Mouse (Mus musculus) erythroblast, adult 5-6 weeks (primary cell): ENCODE data around the gene Slc36a2. TPM values are rescaled to one million over a fixed set of nuclear protein-coding genes. Genes with fewer than 3 reads are reported as not detected.

Experiments used
- ATAC-seq: replicated peaks from 2 replicates; pipeline ENCODE4 v1.8.0; 2016; ENCODE audit warnings: moderate number of reproducible peaks, mild to moderate bottlenecking, moderate TSS enrichment, inconsistent platforms; ENCODE audit not compliant: poor library complexity, low FRiP score, severe bottlenecking
- total RNA-seq, 2 experiments: library from RNA; stranded (forward) in 1 of 2; stranded (reverse) in 1 of 2; fragments of 150-400 nt in 1 of 2; fragments of 200-764, 138-1000 nt in 1 of 2; gene quantifications; 2 replicates each; pipeline versions ENCODE4 v1.2.3 to v1.2.4; 2015 to 2017; ENCODE audit warnings: low replicate concordance in 2 of 2

Gene Slc36a2
- total RNA-seq (2015; ENCODE audit: low replicate concordance) (not detected in 2 replicates), total RNA-seq (2017; ENCODE audit: low replicate concordance) (0.34 TPM in 1 of 2 replicates, not detected in the other)

DNA sequence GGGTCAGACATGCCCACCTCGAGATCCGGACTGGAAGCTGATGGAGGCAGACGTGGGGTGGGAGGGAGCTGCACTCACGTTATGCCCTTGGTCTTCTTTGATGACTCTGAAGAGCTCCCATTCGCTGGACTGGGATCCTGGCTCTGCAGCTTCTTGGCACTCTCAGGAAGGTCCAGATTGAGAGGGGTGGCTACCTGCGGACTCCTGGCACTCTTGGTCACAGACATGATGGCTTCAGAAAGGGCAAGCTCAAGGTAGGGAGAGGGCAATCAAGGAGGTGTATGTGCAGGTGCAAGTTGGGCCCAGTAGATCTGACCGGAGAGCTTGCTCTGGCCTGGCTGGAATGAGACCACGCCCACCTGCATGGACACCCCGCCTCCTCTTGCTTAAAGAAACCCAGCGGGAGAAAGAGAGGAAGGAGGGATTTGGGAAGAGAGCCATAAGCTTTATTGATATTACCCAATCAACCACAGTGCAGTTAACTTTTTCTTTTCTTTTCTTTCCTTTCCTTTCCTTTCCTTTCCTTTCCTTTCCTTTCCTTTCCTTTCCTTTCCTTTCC is at the start of gene Slc36a2:
Slc36a2 (minus strand) TSS at position 345 of the 559 bp plus-strand sequence.
- ATAC-seq: no peak

DNA sequence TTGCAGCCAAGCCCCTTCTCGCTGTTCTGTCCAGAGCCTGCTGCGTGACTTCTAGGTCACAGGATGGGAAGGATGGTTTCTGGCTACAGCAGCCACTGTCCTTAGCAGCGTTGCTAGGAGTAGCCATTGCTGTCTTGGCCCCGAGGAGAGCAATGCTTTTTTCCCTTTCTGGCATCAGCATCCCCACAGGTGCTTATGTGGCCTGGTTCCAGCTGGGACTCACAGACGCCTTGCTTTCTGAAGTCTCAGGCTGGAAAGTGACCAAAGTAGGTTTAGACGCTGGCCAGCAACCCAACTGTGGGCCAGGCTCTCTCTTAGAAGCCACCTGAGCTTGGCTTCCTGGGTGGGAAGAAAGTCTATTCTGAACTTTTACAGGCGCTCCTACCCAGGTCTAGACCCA is 49.4 kb upstream of the Slc36a2 start:
- ATAC-seq: no peak

DNA sequence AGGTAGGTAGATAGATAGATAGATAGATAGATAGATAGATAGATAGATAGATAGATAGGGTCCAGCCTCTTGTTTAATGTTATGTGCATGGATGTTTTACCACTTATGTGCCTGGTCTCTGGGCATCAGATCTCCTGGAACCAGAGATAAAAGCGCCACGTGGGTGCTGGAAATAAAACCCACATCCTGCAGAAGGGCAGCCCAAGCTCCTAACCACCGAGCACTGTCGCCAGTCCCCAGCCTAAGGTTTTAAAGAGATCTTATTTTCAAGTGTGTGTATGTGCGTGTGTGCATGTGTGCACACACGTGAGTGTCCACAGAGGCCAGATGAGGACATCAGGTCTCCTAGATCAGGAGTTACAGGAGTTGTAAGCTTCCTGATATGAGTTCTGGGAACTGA is 46.2 kb upstream of the Slc36a2 start:
- ATAC-seq: no peak

DNA sequence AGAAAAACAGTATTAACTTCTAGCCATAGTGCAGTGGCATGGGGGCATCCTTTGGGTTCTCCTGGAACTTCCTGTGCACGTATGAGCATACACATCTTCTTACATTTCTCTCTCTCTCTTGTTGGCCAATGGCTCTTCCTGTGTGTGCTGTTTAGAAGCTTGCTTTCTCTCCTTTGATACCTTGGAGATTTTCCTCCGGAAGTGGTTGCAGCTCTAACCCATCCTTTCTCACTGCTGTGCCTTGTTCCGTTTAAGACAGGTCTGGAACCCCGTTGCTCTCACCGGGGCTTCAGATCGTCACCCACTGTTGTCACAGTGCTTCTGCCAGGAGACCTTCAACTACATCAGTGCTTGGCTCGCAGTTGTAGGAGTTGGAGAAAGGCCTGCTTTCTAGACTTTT is 36.4 kb upstream of the Slc36a2 start:
- ATAC-seq: no peak

DNA sequence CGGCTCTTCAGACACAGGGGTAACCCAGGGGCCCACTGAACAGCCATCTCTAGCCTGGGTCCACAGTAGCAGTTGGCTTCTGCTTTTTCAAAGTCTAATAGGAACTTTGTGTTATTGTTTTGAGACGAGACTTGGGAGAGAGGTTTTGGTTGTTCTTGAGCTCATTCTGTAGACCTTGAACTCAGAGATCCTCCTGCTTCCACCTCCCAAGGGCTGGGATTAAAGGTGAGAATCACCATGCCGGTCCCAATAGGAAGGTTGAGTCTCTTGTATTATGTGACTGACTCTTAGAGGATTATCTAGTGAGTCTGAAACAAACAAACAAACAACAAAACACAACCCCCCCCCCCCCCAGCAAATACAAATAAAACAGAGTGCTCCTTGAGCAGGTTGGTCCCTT is 33.6 kb upstream of the Slc36a2 start:
- ATAC-seq: no peak

DNA sequence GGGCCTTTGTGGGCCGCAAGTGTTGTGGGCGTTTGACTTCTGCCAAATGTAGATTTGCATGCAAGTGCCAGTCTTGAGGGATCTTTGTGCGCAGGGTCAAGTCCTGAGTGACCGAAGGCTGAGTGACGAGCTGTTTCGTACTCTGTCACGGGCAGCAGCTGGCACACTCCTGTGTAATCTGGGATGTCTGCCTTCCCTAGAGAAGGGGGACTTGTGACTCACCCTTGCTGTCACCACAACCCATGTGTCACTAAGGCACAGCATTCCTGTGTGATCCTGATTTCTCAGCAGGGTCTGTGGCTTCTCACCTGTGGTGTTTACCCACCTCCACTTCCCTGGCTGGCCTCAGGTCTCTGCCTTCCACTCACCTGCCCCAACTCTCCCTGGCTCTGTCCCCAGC is 33.0 kb upstream of the Slc36a2 start:
- ATAC-seq: no peak

DNA sequence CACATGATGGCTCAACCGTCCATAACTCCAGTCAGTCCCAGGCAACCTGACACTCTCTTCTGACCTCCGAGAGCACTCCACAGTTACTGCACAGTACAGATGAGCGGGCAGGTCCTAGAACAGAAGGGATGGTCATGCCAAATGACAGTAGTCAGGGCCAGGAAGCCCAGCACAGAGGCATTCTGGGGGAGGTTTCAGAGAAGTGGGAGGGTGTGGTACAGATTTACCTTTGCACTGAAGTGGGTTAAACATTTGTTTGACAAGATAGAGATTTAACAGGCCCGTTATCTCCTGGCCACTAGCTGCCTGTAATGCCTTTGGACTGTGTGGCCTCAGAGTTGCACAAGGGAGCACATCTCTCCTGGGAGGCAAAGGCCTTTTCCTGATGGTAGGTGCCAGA is 32.5 kb upstream of the Slc36a2 start:
- ATAC-seq: no peak

DNA sequence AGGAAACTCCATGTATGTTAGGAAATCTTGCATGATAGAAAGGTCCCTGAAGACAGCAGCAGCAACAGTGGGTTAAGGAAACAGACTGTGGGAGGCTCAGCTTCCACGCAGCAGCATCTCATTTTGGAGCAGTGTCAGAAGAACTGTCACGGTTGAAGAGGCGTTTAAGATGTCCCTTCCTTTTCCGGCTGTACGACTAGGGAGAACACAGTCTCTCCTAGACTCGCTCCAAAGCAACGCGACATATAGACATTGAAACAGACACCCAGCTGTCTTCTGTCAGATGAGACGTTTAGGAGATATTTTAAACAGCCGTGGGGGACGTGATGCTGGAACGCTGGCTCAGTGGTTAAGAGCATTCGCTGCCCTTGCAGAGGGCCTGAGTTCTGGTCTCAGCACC is 32.0 kb upstream of the Slc36a2 start:
- ATAC-seq: no peak

DNA sequence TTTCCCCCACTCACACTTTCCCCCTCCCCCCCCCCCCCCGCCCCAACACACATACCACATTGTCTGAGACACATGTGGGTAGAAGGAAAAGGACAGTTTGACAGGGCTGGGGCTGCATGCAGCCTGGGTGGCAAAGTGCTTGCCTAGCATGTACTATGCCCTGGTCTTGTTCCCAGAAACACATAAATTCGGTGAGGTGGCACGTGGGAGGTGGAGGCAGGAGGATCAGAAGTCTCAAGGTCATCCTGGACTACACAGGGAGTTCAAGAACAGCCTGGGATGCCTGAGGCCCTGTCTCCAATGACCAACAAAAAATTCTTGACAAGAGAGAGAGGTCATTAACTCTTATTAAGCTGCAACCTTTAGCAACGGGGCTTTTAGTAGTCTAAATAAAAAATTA is 31.2 kb upstream of the Slc36a2 start:
- no peak for ATAC-seq

DNA sequence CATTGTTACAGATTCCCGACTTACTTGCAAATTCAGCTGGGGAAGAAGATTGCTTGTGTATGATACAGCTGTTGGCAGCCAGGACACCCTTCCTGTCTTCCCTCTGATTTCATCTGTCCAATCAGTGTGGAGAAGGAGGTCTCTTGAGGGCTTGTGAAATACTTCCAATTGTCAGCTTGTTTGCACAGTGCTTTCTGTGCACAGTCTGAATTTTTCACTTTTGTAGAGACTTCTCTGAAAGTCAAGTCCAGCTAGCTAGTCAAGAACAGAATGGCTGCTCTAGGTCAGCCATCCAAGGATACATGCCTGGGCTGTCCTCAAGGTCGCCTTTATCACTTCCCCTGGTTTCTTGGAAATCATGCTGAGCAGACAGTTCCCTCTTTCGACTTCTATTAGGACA is 30.1 kb upstream of the Slc36a2 start:
- no peak for ATAC-seq

DNA sequence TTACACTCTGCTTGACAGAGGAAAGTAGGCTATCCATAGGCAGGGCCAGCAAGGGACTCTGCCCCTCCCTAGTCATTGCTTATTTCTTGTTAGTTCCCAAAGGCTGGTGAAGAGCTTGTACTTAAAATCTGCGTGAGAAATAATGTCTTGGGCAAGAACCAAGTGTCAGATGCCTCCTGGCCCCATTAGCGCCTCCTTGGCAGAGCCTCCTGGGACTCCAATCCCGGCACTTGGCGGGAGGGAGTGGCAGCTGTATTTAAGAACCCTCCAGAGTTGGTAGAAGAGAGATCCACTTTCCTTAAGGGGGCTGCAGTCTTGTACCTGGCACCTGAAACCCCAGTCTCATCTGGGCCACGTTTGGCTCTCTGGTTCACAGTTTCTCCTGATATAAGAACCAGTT is 29.3 kb upstream of the Slc36a2 start:
- no peak for ATAC-seq

DNA sequence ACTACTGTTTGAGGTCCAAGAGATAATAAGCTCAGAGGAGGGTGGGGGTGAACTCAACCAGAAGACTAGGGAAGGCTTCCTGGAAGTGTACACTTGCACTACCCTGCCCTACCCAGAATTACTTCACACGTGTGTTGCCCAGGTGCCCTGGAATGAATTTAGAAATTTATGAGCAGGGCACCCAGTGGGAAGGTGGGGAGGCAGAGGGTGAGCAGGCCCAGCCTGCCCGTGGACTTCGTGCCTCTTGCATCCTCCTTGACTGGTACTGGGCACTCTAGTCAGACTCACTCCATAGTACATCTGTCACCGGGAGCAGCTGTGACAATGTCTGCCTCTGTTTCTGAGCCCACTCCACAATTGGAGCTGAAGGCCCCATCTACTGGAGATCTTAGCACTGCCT is 28.6 kb upstream of the Slc36a2 start:
- no peak for ATAC-seq

DNA sequence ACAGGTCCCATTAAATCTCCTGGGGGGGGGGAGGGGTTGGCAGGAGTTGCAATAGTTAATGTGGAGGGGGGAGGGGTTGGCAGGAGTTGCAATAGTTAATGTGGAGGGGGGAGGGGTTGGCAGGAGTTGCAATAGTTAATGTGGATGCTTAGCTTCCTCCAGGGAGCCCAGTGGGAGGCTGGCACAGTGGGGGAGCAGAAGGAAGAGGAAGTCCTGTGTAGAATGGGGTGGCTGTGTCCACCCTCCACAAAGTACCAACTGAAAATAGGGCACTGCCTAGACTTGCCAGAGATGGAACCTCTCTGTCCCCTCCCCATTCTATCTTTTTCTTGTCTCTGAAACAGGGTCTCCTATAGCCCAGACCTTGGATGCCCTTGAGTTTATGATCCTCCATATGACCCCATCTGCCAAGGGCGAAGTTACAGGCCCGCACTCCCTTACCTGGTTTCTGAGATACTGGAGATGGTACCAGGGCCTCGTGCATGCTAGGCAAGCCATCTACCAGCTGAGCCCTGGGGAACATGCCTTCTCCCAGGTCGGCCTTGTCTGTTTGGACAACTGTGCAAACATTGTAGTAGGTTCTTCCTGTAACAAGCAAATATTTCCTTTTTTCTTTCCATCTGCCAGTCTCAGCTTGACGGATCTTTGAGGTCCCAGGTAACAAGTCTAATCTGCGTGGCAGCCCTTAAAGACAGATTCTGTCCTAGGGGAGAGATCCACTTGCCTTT is 24.9 kb upstream of the Slc36a2 start:
- ATAC-seq: no peak

DNA sequence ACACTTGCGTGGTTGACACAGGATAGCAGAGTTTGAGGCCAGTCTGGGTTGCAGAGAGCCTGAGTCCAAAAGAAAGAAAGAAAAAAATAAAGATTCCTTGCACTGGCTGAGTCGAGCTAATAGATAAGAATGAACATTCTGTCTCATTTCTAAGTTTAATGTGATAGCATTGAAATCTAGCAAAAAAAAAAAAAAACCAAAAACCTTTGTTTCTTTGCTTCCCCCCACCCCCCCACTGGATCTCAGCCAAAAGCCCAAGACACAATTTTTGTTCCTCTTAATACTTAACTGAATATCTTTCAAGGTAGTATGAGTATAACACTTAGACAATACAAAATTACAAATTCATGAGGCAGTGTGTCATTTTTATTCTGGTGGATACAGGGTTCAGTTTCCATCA is 24.2 kb upstream of the Slc36a2 start:
- ATAC-seq: no peak

DNA sequence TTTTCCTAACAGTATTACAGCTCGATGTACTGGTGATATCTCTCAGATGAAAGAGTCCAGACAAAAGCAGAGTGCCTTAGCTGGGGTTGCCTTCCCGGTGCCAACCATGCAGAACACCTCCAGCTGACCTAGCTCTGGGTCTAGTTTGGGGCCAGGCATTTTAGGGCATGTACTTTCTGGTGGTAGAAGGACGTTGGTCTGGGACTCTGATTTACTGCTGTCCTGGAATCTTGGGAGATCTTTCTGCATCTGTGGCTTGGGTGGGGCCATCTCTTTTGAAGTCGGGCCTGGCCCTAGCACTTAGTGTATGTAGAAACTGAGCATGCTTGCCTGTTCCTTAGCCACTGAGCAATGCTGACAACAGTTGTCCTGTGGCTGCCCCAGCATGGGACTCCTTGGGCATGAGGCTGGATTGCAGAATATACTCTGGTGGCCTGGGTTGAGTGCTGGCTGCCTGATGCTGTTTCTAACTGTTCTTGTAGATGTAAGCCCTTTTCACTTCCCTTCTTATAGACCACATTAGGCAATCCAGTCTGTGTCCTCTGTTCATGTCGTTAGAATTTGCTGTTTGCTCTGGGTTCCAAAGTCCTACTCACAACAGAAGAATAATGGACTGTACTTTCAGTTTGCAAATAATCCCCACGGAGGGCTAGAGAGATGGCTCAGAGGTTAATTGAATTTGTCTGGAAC is 23.3 kb upstream of the Slc36a2 start:
- no peak for ATAC-seq

DNA sequence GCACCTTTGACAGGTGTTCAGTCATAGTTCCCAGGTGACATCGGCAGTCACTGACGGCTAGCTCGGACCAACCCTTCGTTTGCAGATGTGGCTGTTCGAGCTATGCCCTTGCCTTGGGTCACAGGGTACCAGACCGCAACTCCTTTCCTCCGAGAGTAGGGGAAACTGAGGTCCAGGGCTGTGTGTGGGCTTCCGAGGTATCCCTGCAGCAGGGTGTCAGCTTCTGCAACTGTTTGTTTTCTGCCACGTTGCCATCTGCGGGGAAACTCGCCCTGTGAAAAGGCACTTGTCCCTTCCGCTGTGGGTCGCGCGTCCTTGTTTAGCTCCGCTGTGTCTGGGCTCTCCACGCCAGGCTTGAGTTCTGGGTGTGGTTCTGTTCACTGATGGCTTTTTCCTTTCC is 19.7 kb upstream of the Slc36a2 start:
- ATAC-seq: peak; percentile 46

DNA sequence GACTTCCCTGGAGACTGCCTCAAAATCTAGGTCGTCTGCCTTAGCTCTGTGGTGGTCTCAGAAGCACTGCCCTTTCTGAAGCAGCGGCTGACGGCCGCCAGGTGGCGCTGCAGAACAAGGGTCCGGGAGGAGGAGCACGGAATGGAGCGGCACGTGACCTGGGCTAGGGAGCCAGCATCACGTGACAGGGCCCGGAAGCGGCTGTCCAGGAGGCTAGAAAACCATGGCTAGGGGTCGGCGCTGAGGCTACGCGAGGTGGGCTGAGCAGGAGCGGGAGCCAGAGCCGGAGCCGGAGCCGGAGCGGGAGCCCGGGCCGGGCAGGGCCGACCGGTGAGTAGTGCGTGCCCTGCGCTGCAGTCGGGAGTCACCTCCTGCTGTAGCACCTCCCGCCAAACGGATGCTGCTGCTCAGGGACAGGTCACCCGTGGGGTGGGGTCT is 19.3 kb upstream of the Slc36a2 start, which contains the start of gene Slc36a1:
Slc36a1 (plus strand) TSS at position 192 of the 438 bp plus-strand sequence.
- peak; percentile 94 for ATAC-seq

DNA sequence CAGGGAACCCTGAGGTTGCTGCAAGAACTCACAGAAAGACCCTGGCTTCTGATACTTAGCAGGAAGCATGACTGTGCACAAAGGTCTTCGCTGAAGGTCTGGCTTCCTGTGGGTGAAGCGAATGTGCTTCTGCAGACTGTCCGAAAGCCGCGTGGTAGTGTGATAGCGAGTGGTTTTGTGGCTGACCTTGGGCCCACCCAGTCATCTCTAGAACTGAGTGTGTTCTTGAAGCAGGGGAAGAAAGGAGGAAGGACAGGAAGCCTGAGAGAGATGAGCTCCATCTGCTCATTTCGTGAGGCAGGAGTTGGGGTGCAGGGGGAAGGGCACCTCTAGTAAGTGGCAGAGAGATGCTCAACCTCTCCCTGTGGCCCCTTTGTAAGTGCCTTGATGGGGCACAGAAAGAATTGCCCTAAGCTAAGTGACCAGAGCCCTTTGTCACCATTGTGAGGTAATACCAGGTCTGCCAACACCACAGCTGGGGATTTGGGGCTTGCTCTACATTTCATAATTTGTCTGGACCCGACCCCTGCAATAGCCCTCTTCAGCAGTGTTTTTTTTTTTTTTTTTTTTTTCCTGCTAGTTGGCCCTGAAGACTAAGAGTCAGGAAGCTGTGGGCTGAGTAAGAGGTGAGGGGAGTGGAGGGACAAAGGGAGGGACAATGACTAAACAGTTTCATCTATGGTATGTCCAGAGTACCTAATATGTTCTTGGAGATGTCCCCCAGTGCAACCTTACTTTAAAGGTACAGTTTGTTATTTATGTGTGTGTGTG is 13.0 kb upstream of the Slc36a2 start:
- ATAC-seq: no peak

DNA sequence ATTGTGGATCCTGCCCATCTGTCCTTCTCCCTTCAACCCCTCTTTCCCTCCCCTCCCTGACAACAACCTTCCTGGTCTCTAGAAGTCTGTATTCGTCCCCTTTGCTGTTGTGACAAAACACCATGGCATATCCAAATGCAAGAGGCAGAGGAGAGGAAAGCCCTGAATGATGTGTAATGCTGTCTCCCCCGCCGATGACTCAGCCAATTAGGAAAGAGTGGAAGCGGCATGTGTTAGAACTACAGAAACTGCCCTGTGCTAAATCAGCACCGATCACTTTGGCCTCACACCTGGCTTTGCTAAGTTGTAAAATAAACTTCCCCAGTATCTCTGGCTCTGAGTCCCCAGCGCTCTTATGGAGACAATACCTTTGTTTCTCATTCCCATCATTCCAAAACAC is 12.2 kb upstream of the Slc36a2 start:
- ATAC-seq: no peak

DNA sequence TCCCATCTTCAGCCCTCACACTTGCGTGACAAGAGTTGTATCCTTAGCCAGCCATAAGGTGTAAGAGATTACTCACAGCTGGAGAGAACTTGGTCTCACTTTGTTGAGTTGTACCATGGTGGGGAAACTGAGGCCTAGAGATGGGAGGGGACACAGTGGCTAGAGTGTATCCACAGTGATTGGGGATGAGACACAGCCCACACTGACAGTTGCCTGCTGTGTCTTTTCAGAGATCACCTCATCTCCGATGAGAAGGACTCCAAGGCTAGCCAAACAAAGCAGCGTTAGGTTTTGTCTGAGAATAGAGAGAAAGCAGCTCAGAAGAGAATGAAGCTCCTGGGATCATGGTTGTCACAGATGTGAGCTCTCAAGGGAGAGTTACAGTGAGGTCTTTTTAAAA is 5.3 kb upstream of the Slc36a2 start:
- no peak for ATAC-seq
